Mouse (Mus musculus) liver, adult 2 months (tissue): ENCODE measurements at regions not wholly inside any gene's neighbourhood (a gene's known extent, or its start where the extent isn't known, plus 50 kb on each side); places are given as distances from the start of the nearest gene placed in this dataset.

Experiments
- CTCF ChIP-seq: fragments of 200-500 bp; IDR thresholded peaks from 2 replicates; pipeline ENCODE4 v1.5.1; 2011; ENCODE audit warnings: low read depth, low read length, control low read depth
- POLR2A ChIP-seq: fragments of 200-500 bp; IDR thresholded peaks from 2 replicates; pipeline ENCODE4 v1.6.1; 2011; ENCODE audit warnings: low read length, control low read depth; ENCODE audit not compliant: insufficient read depth; ENCODE audit errors: extremely low read depth

DNA sequence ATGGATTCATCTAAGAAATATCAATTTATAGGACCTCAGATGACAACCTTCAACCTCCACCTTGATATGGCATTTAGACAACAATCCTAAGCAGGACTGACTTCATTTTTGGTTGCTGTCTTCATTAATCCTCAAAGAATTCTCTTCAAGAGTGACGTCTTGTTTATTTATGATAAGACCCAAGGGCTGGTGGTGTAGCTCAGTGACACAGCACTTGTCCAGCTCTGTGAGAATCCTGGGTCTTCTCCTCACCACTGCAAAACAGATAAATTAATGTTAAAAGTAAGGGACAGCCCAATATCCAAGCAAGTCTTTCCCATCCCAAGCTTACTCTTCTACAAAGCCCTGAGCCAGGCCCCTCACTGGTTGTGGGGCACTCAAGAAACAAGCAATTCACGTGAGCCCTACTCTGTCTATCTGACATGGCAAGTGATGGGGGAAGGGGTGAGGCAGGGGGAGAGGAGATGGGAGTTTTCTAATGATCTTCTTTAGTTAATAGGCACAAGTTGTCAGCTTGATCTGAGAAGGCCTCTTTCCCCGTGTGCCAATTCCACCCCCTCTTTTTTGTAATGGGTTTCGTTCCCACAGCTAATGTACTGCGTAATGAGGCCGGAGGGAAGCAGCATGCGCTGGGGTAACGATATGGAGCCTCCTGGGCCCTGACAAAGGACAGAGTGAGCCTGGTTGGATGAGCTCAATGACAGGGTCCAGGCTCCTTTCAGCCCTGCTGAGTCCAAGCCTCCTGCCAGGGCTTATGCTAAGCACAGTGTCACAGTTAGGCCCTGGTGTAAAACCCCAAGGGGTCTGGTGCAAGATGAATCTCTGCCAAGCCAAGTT is 127.7 kb upstream of the Parp11 start:
- TF ChIP-seq CTCF = no peak
- TF ChIP-seq POLR2A = no peak
